Mouse (Mus musculus) E14TG2a.4 (cell line): Measurements from ENCODE around the gene Fance.

Experiments
- CTCF ChIP-seq: conservative IDR thresholded peaks from 2 replicates; pipeline ENCODE4 v1.5.1; 2014; ENCODE audit warnings: low read length
- NANOG ChIP-seq: IDR thresholded peaks from 2 replicates; pipeline ENCODE4 v1.6.1; 2014; ENCODE audit warnings: borderline replicate concordance, low read length, mixed read lengths
- POU5F1 ChIP-seq: IDR thresholded peaks from 2 replicates; pipeline ENCODE4 v1.6.1; 2014; ENCODE audit warnings: low read length, borderline replicate concordance

- TF ChIP-seq CTCF (no peak), POU5F1 (no peak), NANOG (no peak)
These were observed 35.6 kb upstream of the Fance start for GRCm38 (mm10) chr17:28277721-28278120.
